Mouse (Mus musculus) myocyte (in vitro differentiated cells): ENCODE results near the gene Slc13a5.

Source experiments
- CEBPB ChIP-seq: IDR thresholded peaks from 2 replicates; pipeline ENCODE4 v1.6.1; 2011; ENCODE audit warnings: mild to moderate bottlenecking, moderate library complexity; ENCODE audit not compliant: poor library complexity, insufficient read depth, severe bottlenecking
- E2F4 ChIP-seq: IDR thresholded peaks from one replicate; pipeline ENCODE4 v1.6.1; 2011; ENCODE audit warnings: mild to moderate bottlenecking, control low read depth, moderate library complexity; ENCODE audit not compliant: insufficient read depth
- MAX ChIP-seq: IDR thresholded peaks from one replicate; pipeline ENCODE4 v1.6.1; 2011; ENCODE audit warnings: low read depth, mild to moderate bottlenecking, control low read depth
- MYOD1 ChIP-seq, 3 experiments: IDR thresholded peaks; one replicate each; pipeline ENCODE4 v1.6.1; 2011; ENCODE audit warnings: control low read depth in 2 of 3, low read depth in 2 of 3, mild to moderate bottlenecking in 2 of 3, moderate library complexity in 1 of 3; ENCODE audit not compliant: insufficient read length in 2 of 3, control insufficient read depth in 1 of 3
- MYOG ChIP-seq, 3 experiments: IDR thresholded peaks; one replicate each; pipeline ENCODE4 v1.6.1; 2011; ENCODE audit warnings: control low read depth in 2 of 3, low read depth in 2 of 3, mild to moderate bottlenecking in 2 of 3; ENCODE audit not compliant: insufficient read length in 2 of 3, control insufficient read depth in 1 of 3, insufficient read depth in 1 of 3
- POLR2A ChIP-seq: IDR thresholded peaks from one replicate; pipeline ENCODE4 v1.6.1; 2011; ENCODE audit warnings: low read depth, mild to moderate bottlenecking, control low read depth, moderate library complexity; ENCODE audit not compliant: insufficient read length
- POLR2AphosphoS2 ChIP-seq: IDR thresholded peaks from one replicate; pipeline ENCODE4 v1.6.1; 2011; ENCODE audit warnings: low read depth, control low read depth; ENCODE audit not compliant: insufficient read length
- REST ChIP-seq: IDR thresholded peaks from one replicate; pipeline ENCODE4 v1.6.1; 2011; ENCODE audit warnings: mild to moderate bottlenecking, control low read depth, moderate library complexity; ENCODE audit not compliant: insufficient read depth, insufficient read length
- SRF ChIP-seq: IDR thresholded peaks from one replicate; pipeline ENCODE4 v1.6.1; 2011; ENCODE audit warnings: low read depth; ENCODE audit not compliant: control insufficient read depth, insufficient read length
- TCF12 ChIP-seq: IDR thresholded peaks from one replicate; pipeline ENCODE4 v1.6.1; 2011; ENCODE audit warnings: mild to moderate bottlenecking, control low read depth; ENCODE audit not compliant: poor library complexity, insufficient read depth, severe bottlenecking
- TCF3 ChIP-seq: IDR thresholded peaks from one replicate; pipeline ENCODE4 v1.6.1; 2011; ENCODE audit warnings: low read depth, control low read depth; ENCODE audit not compliant: insufficient read length
- USF1 ChIP-seq: IDR thresholded peaks from one replicate; pipeline ENCODE4 v1.6.1; 2011; ENCODE audit warnings: low read depth, mild to moderate bottlenecking, control low read depth, moderate library complexity

- TF ChIP-seq POLR2A: no peak
- TF ChIP-seq E2F4: no peak
- TF ChIP-seq MYOG (IDR thresholded peaks at IDR 0.05; ENCODE audit: control insufficient read depth in 1 of 3, insufficient read depth in 1 of 3, insufficient read length in 2 of 3, low read depth in 2 of 3): no peak
- no peak for TF ChIP-seq USF1
- no peak for TF ChIP-seq MYOD1 (IDR thresholded peaks at IDR 0.05; ENCODE audit: control insufficient read depth in 1 of 3, insufficient read length in 2 of 3, low read depth in 2 of 3)
- TF ChIP-seq POLR2AphosphoS2: no peak
- no peak for TF ChIP-seq TCF12
- TF ChIP-seq MAX: no peak
- TF ChIP-seq TCF3: no peak
- TF ChIP-seq CEBPB: no peak
- TF ChIP-seq SRF: no peak
- no peak for TF ChIP-seq REST
Measured at GRCm38 (mm10) chr11:72266960-72267560, at the start of gene Slc13a5.
